Mouse (Mus musculus) heart, postnatal 14 days (tissue): Measurements from ENCODE around the gene Otud7b. TPM values are rescaled to one million over a fixed set of nuclear protein-coding genes. Genes with fewer than 3 reads are reported as not detected.

ENCODE experiments used
- DNase-seq, 2 experiments: peaks; one replicate each; pipeline ENCODE4 v3.0.0; 2021 to 2022
- intact Hi-C: fragments of 180-260 bp; cut with DNase I; formaldehyde crosslinking; loops from one replicate; pipeline ENCODE4 v1.15.1; 2025
- long read RNA-seq, 2 experiments: library from polyadenylated mRNA; stranded (forward); transcript quantifications; one replicate each; pipeline ENCODE4 v2.0.0; 2021
- total RNA-seq, 2 experiments: library from RNA; stranded (reverse); gene quantifications; 2 replicates each; pipeline ENCODE4 v1.2.3; 2021

Gene Otud7b
- total RNA-seq: 10 to 100 TPM; 49.4 to 54.4 TPM
- long read RNA-seq, experiment 1, partial matches to known transcripts: 1 of 14 reads
- long read RNA-seq, experiment 1, other reads (novel, unspliced or antisense): 13 of 14 reads
- long read RNA-seq, experiment 2, full-length matches to known transcripts: 1 of 8 reads
- long read RNA-seq, experiment 2, partial matches to known transcripts: 1 of 8 reads
- long read RNA-seq, experiment 2, other reads (novel, unspliced or antisense): 6 of 8 reads

GRCm38 (mm10) chr3:96104261-96105065 lies at the start of gene Otud7b:
Gene Otud7b (plus strand): TSS chr3:96104527.
- peak; percentile 86 to 87 for DNase-seq
- intact Hi-C loops: no loop called here

GRCm38 (mm10) chr3:96055294-96055693 lies 49.0 kb upstream of the Otud7b start:
- intact Hi-C loops: no loop called here
- no peak for DNase-seq

GRCm38 (mm10) chr3:96056031-96056430 lies 48.3 kb upstream of the Otud7b start:
- intact Hi-C loops: no loop called here
- DNase-seq: no peak

- intact Hi-C loops: no loop called here
- DNase-seq: peak; percentile 84 to 89
These were observed 46.6 kb upstream of the Otud7b start for GRCm38 (mm10) chr3:96057747-96058204.

GRCm38 (mm10) chr3:96058231-96058896 lies 46.0 kb upstream of the Otud7b start, which contains the start of gene Vps45:
Gene Vps45 (minus strand): TSS chr3:96058466.
- intact Hi-C loops: no loop called here
- DNase-seq: peak; percentile 62 to 67

- intact Hi-C loops: no loop called here
- DNase-seq: no peak
These were observed 44.2 kb upstream of the Otud7b start for GRCm38 (mm10) chr3:96060146-96060545.

- no peak for DNase-seq
- intact Hi-C loops: no loop called here
These were observed 41.0 kb upstream of the Otud7b start for GRCm38 (mm10) chr3:96063299-96063698.

- no peak for DNase-seq
- intact Hi-C loops: no loop called here
These were observed 40.1 kb upstream of the Otud7b start for GRCm38 (mm10) chr3:96064217-96064616.

GRCm38 (mm10) chr3:96065147-96065546 lies 39.2 kb upstream of the Otud7b start:
- intact Hi-C loops: loop anchor here (5.0 kb wide), 1 partner anchor 147 kb away; no protein-coding TSS in a partner anchor
- DNase-seq: no peak

GRCm38 (mm10) chr3:96065754-96066375 lies 38.5 kb upstream of the Otud7b start:
- intact Hi-C loops: loop anchor here (2.0 to 5.0 kb wide), 2 partner anchors 83 to 146 kb away; no protein-coding TSS in a partner anchor
- DNase-seq: peak; percentile 43 to 73

- no peak for DNase-seq
- intact Hi-C loops: loop anchor here (2.0 to 5.0 kb wide), 2 partner anchors 82 to 146 kb away; no protein-coding TSS in a partner anchor
These were observed 37.6 kb upstream of the Otud7b start for GRCm38 (mm10) chr3:96066741-96067140.

GRCm38 (mm10) chr3:96069046-96069445 lies 35.3 kb upstream of the Otud7b start:
- no peak for DNase-seq
- intact Hi-C loops: loop anchor here (5.0 kb wide), 1 partner anchor 143 kb away; no protein-coding TSS in a partner anchor

GRCm38 (mm10) chr3:96069542-96069941 lies 34.8 kb upstream of the Otud7b start:
- intact Hi-C loops: loop anchor here (5.0 kb wide), 1 partner anchor 143 kb away; no protein-coding TSS in a partner anchor
- no peak for DNase-seq

GRCm38 (mm10) chr3:96070241-96070640 lies 34.1 kb upstream of the Otud7b start:
- no peak for DNase-seq
- intact Hi-C loops: no loop called here

GRCm38 (mm10) chr3:96072921-96073486 lies 31.3 kb upstream of the Otud7b start:
- DNase-seq: no peak
- intact Hi-C loops: no loop called here

GRCm38 (mm10) chr3:96078066-96078465 lies 26.3 kb upstream of the Otud7b start:
- no peak for DNase-seq
- intact Hi-C loops: no loop called here

GRCm38 (mm10) chr3:96078711-96079110 lies 25.6 kb upstream of the Otud7b start:
- DNase-seq: no peak
- intact Hi-C loops: no loop called here

GRCm38 (mm10) chr3:96081006-96081405 lies 23.3 kb upstream of the Otud7b start:
- DNase-seq: peak in 1 of 2 experiments; percentile 37
- intact Hi-C loops: loop anchor here (5.0 kb wide), 1 partner anchor 66 kb away; no protein-coding TSS in a partner anchor

GRCm38 (mm10) chr3:96081650-96082049 lies 22.7 kb upstream of the Otud7b start:
- intact Hi-C loops: loop anchor here (5.0 kb wide), 1 partner anchor 66 kb away; no protein-coding TSS in a partner anchor
- no peak for DNase-seq

- DNase-seq: no peak
- intact Hi-C loops: loop anchor here (5.0 kb wide), 1 partner anchor 65 kb away; no protein-coding TSS in a partner anchor
These were observed 22.2 kb upstream of the Otud7b start for GRCm38 (mm10) chr3:96082100-96082499.
